Mouse (Mus musculus): Measurements from ENCODE around the gene Tulp2. TPM values are rescaled to one million over a fixed set of nuclear protein-coding genes. Genes with fewer than 3 reads are reported as not detected.

The Tulp2 gene
- total and polyA plus RNA-seq, 3 experiments: 1.1 to 1.2 TPM; not detected in 1

GRCm38 (mm10) chr7:45457204-45458060 is 24.2 kb upstream of the Tulp2 start:
- peaks cover 7 to 22% of the 10 kb centered on the region in 2 experiments; a peak in 3 of 4 replicates for H3K4me1 ChIP-seq (ENCODE audit: control insufficient read depth in 1 of 2, insufficient read depth in 2 of 2, low read length in 2 of 2)
- H3K4me3 ChIP-seq (ENCODE audit: control insufficient read depth in 1 of 2, insufficient read depth in 1 of 2, low read depth in 2 of 2, low read length in 2 of 2): peak overlapping the region; percentile 78 to 80
- H3K27ac ChIP-seq (ENCODE audit: control insufficient read depth, low read depth, low read length): peak overlapping the region; percentile 28
- no peaks in the 10 kb centered on the region for H3K9me3 ChIP-seq (replicated peaks; ENCODE audit: insufficient read depth, low read length)
- peak; percentile 81 for DNase-seq (ENCODE audit: low read depth, low spot score)
- TF ChIP-seq MYC (IDR thresholded peaks at IDR 0.05; ENCODE audit: low read depth, low read length) (0 out of 2 replicates have a peak, but pooled peaks have one; percentile 35), ELF1 (IDR thresholded peaks at IDR 0.05; ENCODE audit: low read depth, low read length) (no peak), MYB (IDR thresholded peaks at IDR 0.05; ENCODE audit: low read depth, low read length) (no peak; the same call in 1 of the 2 replicates), ZC3H11A (IDR thresholded peaks at IDR 0.05; ENCODE audit: low read depth, low read length) (no peak), ZMIZ1 (IDR thresholded peaks at IDR 0.05; ENCODE audit: low read depth, low read length) (peak; percentile 19), POLR2AphosphoS5 (IDR thresholded peaks at IDR 0.05; ENCODE audit: borderline replicate concordance, low read depth, low read length) (no peak), MAZ (IDR thresholded peaks at IDR 0.05; ENCODE audit: low read depth, low read length) (no peak), E2F4 (IDR thresholded peaks at IDR 0.05; ENCODE audit: borderline replicate concordance, low read depth, low read length) (no peak), POLR2A (IDR thresholded peaks at IDR 0.05; ENCODE audit: control insufficient read depth in 1 of 2, insufficient read depth in 1 of 2, low read depth in 1 of 2, low read length in 2 of 2, poor library complexity in 1 of 2) (peak; percentile 23 to 74; a peak in 3 of 4 replicates), JUND (IDR thresholded peaks at IDR 0.05; ENCODE audit: low read depth, low read length) (no peak), GATA1 (IDR thresholded peaks at IDR 0.05; ENCODE audit: low read depth, low read length) (no peak), RAD21 (IDR thresholded peaks at IDR 0.05; ENCODE audit: low read depth, low read length) (no peak), USF1 (IDR thresholded peaks at IDR 0.05; ENCODE audit: low read depth, low read length) (peak; percentile 60; the same call in 1 of the 2 replicates), MEF2A (IDR thresholded peaks at IDR 0.05; ENCODE audit: extremely low read depth, insufficient replicate concordance, low read depth, low read length, poor library complexity, severe bottlenecking) (no peak), MAX (IDR thresholded peaks at IDR 0.05; ENCODE audit: low read length) (no peak), NELFE (IDR thresholded peaks at IDR 0.05; ENCODE audit: low read depth, low read length) (peak; percentile 47; the same call in 1 of the 2 replicates), EP300 (IDR thresholded peaks at IDR 0.05; ENCODE audit: low read depth in 1 of 2, low read length in 2 of 2) (no peak), POLR2AphosphoS2 (IDR thresholded peaks at IDR 0.05; ENCODE audit: low read length) (peak; percentile 99), TCF12 (IDR thresholded peaks at IDR 0.05; ENCODE audit: low read depth, low read length) (no peak), SIN3A (IDR thresholded peaks at IDR 0.05; ENCODE audit: low read length) (no peak), KAT2A (conservative IDR thresholded peaks at IDR 0.05; ENCODE audit: low read depth, low read length) (no peak), USF2 (IDR thresholded peaks at IDR 0.05; ENCODE audit: borderline replicate concordance in 1 of 2, insufficient read depth in 1 of 2, low read depth in 1 of 2, low read length in 2 of 2) (no peak), UBTF (IDR thresholded peaks at IDR 0.05; ENCODE audit: borderline replicate concordance, insufficient read depth, low read depth, low read length) (no peak), SMC3 (IDR thresholded peaks at IDR 0.05; ENCODE audit: low read depth, low read length) (no peak; the same call in none of the 2 replicates), ZKSCAN1 (IDR thresholded peaks at IDR 0.05; ENCODE audit: low read depth, low read length) (no peak), MAFK (IDR thresholded peaks at IDR 0.05; ENCODE audit: borderline replicate concordance, low read depth, low read length) (0 out of 2 replicates have a peak, but pooled peaks have one; percentile 70), HCFC1 (IDR thresholded peaks at IDR 0.05; ENCODE audit: low read depth, low read length) (no peak), GABPA (IDR thresholded peaks at IDR 0.05; ENCODE audit: low read depth, low read length) (no peak), BHLHE40 (IDR thresholded peaks at IDR 0.05; ENCODE audit: borderline replicate concordance, low read depth, low read length) (peak; percentile 9; the same call in 1 of the 2 replicates), NRF1 (IDR thresholded peaks at IDR 0.05; ENCODE audit: insufficient read depth, low read depth, low read length, poor library complexity, severe bottlenecking) (no peak), ETS1 (IDR thresholded peaks at IDR 0.05; ENCODE audit: low read depth, low read length) (0 out of 2 replicates have a peak, but pooled peaks have one; percentile 12), CHD2 (IDR thresholded peaks at IDR 0.05; ENCODE audit: low read length) (peak; percentile 49)
- peaks cover 22% of the 10 kb centered on the region for H3K79me2 ChIP-seq (ENCODE audit: control insufficient read depth, insufficient read depth, low read length, poor library complexity)
- H3K27me3 ChIP-seq (ENCODE audit: control insufficient read depth in 1 of 2, insufficient read depth in 2 of 2, low read length in 2 of 2): no peaks in the 10 kb centered on the region
- H3K9ac ChIP-seq (ENCODE audit: control insufficient read depth, low read depth, low read length, poor library complexity, severe bottlenecking): peak overlapping the region; percentile 93
- peaks cover 8 to 22% of the 10 kb centered on the region in 2 experiments for H3K36me3 ChIP-seq (ENCODE audit: control insufficient read depth in 1 of 2, insufficient read depth in 2 of 2, low read length in 2 of 2)

Data from MEL (cell line).